ENCODE assay signal across 16 mouse cellular contexts in genomic region chr9:91476596-91476995, GRCm38 (mm10).
DNase-seq lines count a peak whose midpoint lies in the region; ATAC-seq and TF ChIP-seq lines count a peak whose summit lies in the region.
"Had no signal": no experiment of that assay in that cellular context is flagged by ENCODE, and none has a peak within 500 bp of the region (broad histone marks: within the 10 kb centered on the region; RNA-seq: fewer than 3 reads in every experiment).

No protein-coding gene starts in this region.

- no peaks in the 10 kb centered on the region for H3K36me3 ChIP-seq in lung, embryonic 14.5 days (ENCODE audit: insufficient read depth)
- H3K36me3 ChIP-seq in hindbrain, embryonic 15.5 days, result no peaks in the 10 kb centered on the region
- no peaks in the 10 kb centered on the region for H3K36me3 ChIP-seq in liver, postnatal 0 days (replicated peaks; ENCODE audit: insufficient read depth, low read length)
- H3K36me3 ChIP-seq: G1E; neural tube, embryonic 12.5 days had no signal

- no peak overlapping the region for H3K27ac ChIP-seq in lung, embryonic 14.5 days (ENCODE audit: low read depth)
- H3K27ac ChIP-seq in hindbrain, embryonic 15.5 days (replicated peaks), result peak overlapping the region; percentile 35; the same call in 1 of the 2 replicates
- H3K27ac ChIP-seq in liver, postnatal 0 days (ENCODE audit: low read depth), result no peak overlapping the region
- H3K27ac ChIP-seq: neural tube, embryonic 12.5 days had no signal

- peak; percentile 7 for DNase-seq in lung, embryonic 14.5 days
- no peak for DNase-seq in lung, postnatal 14 days
- peak; percentile 4 for DNase-seq in Muller cell, postnatal 12 days (ENCODE audit: inconsistent ontology term)
- peak; percentile 20 for DNase-seq in ZHBTc4 (ENCODE audit: low read depth, low spot score)
- DNase-seq in liver, postnatal 0 days, result no peak
- DNase-seq in adrenal gland, postnatal 25 days, result no peak
- DNase-seq in kidney, postnatal 10 days, result no peak
- DNase-seq: adrenal gland, adult 2 months; cerebellum, adult 2 months; kidney, adult 8-10 months; kidney, postnatal 36 days; lung, postnatal 36 days; thymus, postnatal 36 days had no signal

- ATAC-seq in lung, embryonic 14.5 days (ENCODE audit: insufficient read depth), result no peak
- no peak for ATAC-seq in hindbrain, embryonic 15.5 days (ENCODE audit: low FRiP score, low read depth)
- ATAC-seq in liver, postnatal 0 days, result no peak

- no peak for TF ChIP-seq EP300 in liver, postnatal 0 days (IDR thresholded peaks at IDR 0.05; ENCODE audit: low read depth)

- no peaks in the 10 kb centered on the region for H3K9me3 ChIP-seq in lung, embryonic 14.5 days (ENCODE audit: low read depth, low read length)
- no peaks in the 10 kb centered on the region for H3K9me3 ChIP-seq in hindbrain, embryonic 15.5 days
- H3K9me3 ChIP-seq in liver, postnatal 0 days (ENCODE audit: low read length), result no peaks in the 10 kb centered on the region
- H3K9me3 ChIP-seq: neural tube, embryonic 12.5 days had no signal

- 17% methylated on average over 3 of the region's 3 CpGs for WGBS in lung, embryonic 14.5 days
- 10% methylated on average over 3 of the region's 3 CpGs for WGBS in hindbrain, embryonic 15.5 days
- 61% methylated on average over 3 of the region's 3 CpGs for WGBS in liver, postnatal 0 days (ENCODE audit: insufficient replicate concordance)

- no peaks in the 10 kb centered on the region for H3K4me1 ChIP-seq in lung, embryonic 14.5 days (ENCODE audit: insufficient read depth)
- peaks cover 5% of the 10 kb centered on the region; the same call in 1 of the 2 replicates for H3K4me1 ChIP-seq in hindbrain, embryonic 15.5 days (replicated peaks)
- no peaks in the 10 kb centered on the region for H3K4me1 ChIP-seq in liver, postnatal 0 days (ENCODE audit: insufficient read depth)

- H3K9ac ChIP-seq in lung, embryonic 14.5 days, result no peak overlapping the region
- no peak overlapping the region for H3K9ac ChIP-seq in hindbrain, embryonic 15.5 days
- H3K9ac ChIP-seq in liver, postnatal 0 days (replicated peaks), result no peak overlapping the region
- H3K9ac ChIP-seq: neural tube, embryonic 12.5 days had no signal

- H3K27me3 ChIP-seq in lung, embryonic 14.5 days (ENCODE audit: insufficient read depth, low read length), result no peaks in the 10 kb centered on the region
- H3K27me3 ChIP-seq in hindbrain, embryonic 15.5 days, result no peaks in the 10 kb centered on the region
- no peaks in the 10 kb centered on the region for H3K27me3 ChIP-seq in liver, postnatal 0 days (ENCODE audit: insufficient read depth, low read length)
- H3K27me3 ChIP-seq: neural tube, embryonic 12.5 days had no signal

- H3K4me3 ChIP-seq in lung, embryonic 14.5 days (ENCODE audit: low read depth, low read length), result no peak overlapping the region
- no peak overlapping the region for H3K4me3 ChIP-seq in hindbrain, embryonic 15.5 days
- H3K4me3 ChIP-seq in liver, postnatal 0 days (ENCODE audit: low read depth, low read length), result no peak overlapping the region
- H3K4me3 ChIP-seq: neural tube, embryonic 12.5 days had no signal

- no peak overlapping the region for H3K4me2 ChIP-seq in lung, embryonic 14.5 days
- H3K4me2 ChIP-seq in hindbrain, embryonic 15.5 days, result no peak overlapping the region
- H3K4me2 ChIP-seq in liver, postnatal 0 days (ENCODE audit: low read depth, low read length), result no peak overlapping the region
- H3K4me2 ChIP-seq: neural tube, embryonic 12.5 days had no signal

- TF ChIP-seq CTCF in lung, embryonic 14.5 days (IDR thresholded peaks at IDR 0.05; ENCODE audit: low read depth), result no peak
- no peak for TF ChIP-seq CTCF in liver, postnatal 0 days (IDR thresholded peaks at IDR 0.05; ENCODE audit: low read depth)

Comparison
In these comparisons a context has a peak if more than half of its experiments do, and no peak if none do; other contexts are left out.
1. DNase-seq: peak in lung, embryonic 14.5 days (single experiment), Muller cell, postnatal 12 days (single experiment) and ZHBTc4 (single experiment); none in lung, postnatal 14 days (single experiment), liver, postnatal 0 days (single experiment), adrenal gland, postnatal 25 days (single experiment) and kidney, postnatal 10 days (single experiment).